Mouse (Mus musculus) CH12.LX (cell line): ENCODE data around the gene Prpsap2. TPM values are rescaled to one million over a fixed set of nuclear protein-coding genes. Genes with fewer than 3 reads are reported as not detected.

Experiments
- DNase-seq: peaks from one replicate; pipeline ENCODE4 v3.0.0-alpha.2; 2013; ENCODE audit errors: extremely low read depth
- H3K27ac ChIP-seq: 2 replicates; pipeline ENCODE4 v1.5.1; 2012; ENCODE audit warnings: low read depth, mild to moderate bottlenecking, control low read depth, moderate library complexity; ENCODE audit not compliant: insufficient read depth
- H3K27me3 ChIP-seq: replicated peaks from 2 replicates; pipeline ENCODE3; 2012; ENCODE audit warnings: inconsistent platforms
- H3K36me3 ChIP-seq, 2 experiments: replicated peaks in 1 of 2; 2 replicates each; pipeline versions ENCODE3 to v1.6.1; 2012; ENCODE audit warnings: inconsistent platforms in 1 of 2, low read length in 1 of 2, mild to moderate bottlenecking in 1 of 2, mixed read lengths in 1 of 2, moderate library complexity in 1 of 2; ENCODE audit not compliant: control insufficient read depth in 1 of 2, insufficient read depth in 1 of 2
- H3K4me1 ChIP-seq, 2 experiments: 2 replicates each; pipeline ENCODE4 v1.6.1; 2012; ENCODE audit warnings: inconsistent platforms in 1 of 2, moderate library complexity in 1 of 2; ENCODE audit not compliant: insufficient read depth in 2 of 2, control insufficient read depth in 1 of 2
- H3K4me2 ChIP-seq: 2 replicates; pipeline ENCODE4 v1.6.1; 2012; ENCODE audit warnings: low read depth, mild to moderate bottlenecking, control low read depth; ENCODE audit not compliant: poor library complexity, insufficient read depth, severe bottlenecking
- H3K4me3 ChIP-seq, 3 experiments: fragments of 150-350 bp in 1 of 3; sonication (generic) in 1 of 3; replicated peaks in 1 of 3; 2 replicates each; pipeline versions ENCODE3 to v1.5.1; 2011 to 2012; ENCODE audit warnings: low read depth in 2 of 3, low read length in 2 of 3, mild to moderate bottlenecking in 2 of 3, moderate library complexity in 2 of 3, control low read depth in 1 of 3, improper control_type of control experiment in 1 of 3, inconsistent platforms in 1 of 3, mixed read lengths in 1 of 3; ENCODE audit not compliant: poor library complexity in 1 of 3
- H3K79me2 ChIP-seq: replicated peaks from 2 replicates; pipeline ENCODE4 v1.6.1; 2012; ENCODE audit warnings: mild to moderate bottlenecking, moderate library complexity; ENCODE audit not compliant: control insufficient read depth, poor library complexity, insufficient read depth, severe bottlenecking; ENCODE audit errors: extremely low read depth
- H3K9ac ChIP-seq: 2 replicates; pipeline ENCODE4 v1.6.1; 2012; ENCODE audit warnings: low read depth, mild to moderate bottlenecking, control low read depth, moderate library complexity; ENCODE audit not compliant: insufficient read depth
- H3K9me3 ChIP-seq: replicated peaks from 2 replicates; pipeline ENCODE3; 2012; ENCODE audit warnings: low read length, inconsistent platforms, mixed read lengths
- BHLHE40 ChIP-seq: IDR thresholded peaks from 2 replicates; pipeline ENCODE4 v1.6.1; 2011; ENCODE audit warnings: mild to moderate bottlenecking, low read depth, low read length, improper control_type of control experiment
- CHD2 ChIP-seq: IDR thresholded peaks from 2 replicates; pipeline ENCODE4 v1.6.1; 2011; ENCODE audit warnings: low read length, improper control_type of control experiment
- CTCF ChIP-seq, 2 experiments: IDR thresholded peaks in 1 of 2; conservative IDR thresholded peaks in 1 of 2; 2 replicates each; pipeline ENCODE4 v1.5.1; 2011 to 2012; ENCODE audit warnings: low read depth in 2 of 2, low read length in 2 of 2, improper control_type of control experiment in 1 of 2, inconsistent platforms in 1 of 2, mild to moderate bottlenecking in 1 of 2, moderate library complexity in 1 of 2
- ELF1 ChIP-seq: IDR thresholded peaks from 2 replicates; pipeline ENCODE4 v1.6.1; 2014; ENCODE audit warnings: low read depth, mild to moderate bottlenecking, inconsistent platforms, low read length, improper control_type of control experiment
- EP300 ChIP-seq: IDR thresholded peaks from 2 replicates; pipeline ENCODE4 v1.6.1; 2011; ENCODE audit warnings: low read length, improper control_type of control experiment
- GABPA ChIP-seq: IDR thresholded peaks from 2 replicates; pipeline ENCODE4 v1.6.1; 2012; ENCODE audit warnings: low read depth, low read length, improper control_type of control experiment, inconsistent platforms; ENCODE audit not compliant: insufficient replicate concordance
- JUN ChIP-seq: IDR thresholded peaks from 2 replicates; pipeline ENCODE4 v1.6.1; 2011; ENCODE audit warnings: low read depth, mild to moderate bottlenecking, low read length, improper control_type of control experiment, moderate library complexity; ENCODE audit not compliant: insufficient read depth
- JUND ChIP-seq: conservative IDR thresholded peaks from 2 replicates; pipeline ENCODE4 v1.6.1; 2011; ENCODE audit warnings: low read depth, low read length, improper control_type of control experiment
- KAT2A ChIP-seq: IDR thresholded peaks from 2 replicates; pipeline ENCODE4 v1.6.1; 2012; ENCODE audit warnings: low read length, improper control_type of control experiment, inconsistent platforms; ENCODE audit not compliant: insufficient replicate concordance
- MAX ChIP-seq: IDR thresholded peaks from 2 replicates; pipeline ENCODE4 v1.6.1; 2011; ENCODE audit warnings: low read length, improper control_type of control experiment
- MEF2A ChIP-seq: IDR thresholded peaks from 2 replicates; pipeline ENCODE4 v1.6.1; 2014; ENCODE audit warnings: low read depth, mild to moderate bottlenecking, inconsistent platforms, low read length, improper control_type of control experiment, borderline replicate concordance
- MXI1 ChIP-seq: IDR thresholded peaks from 2 replicates; pipeline ENCODE4 v1.6.1; 2011; ENCODE audit warnings: mild to moderate bottlenecking, low read depth, low read length, improper control_type of control experiment
- MYC ChIP-seq: IDR thresholded peaks from 2 replicates; pipeline ENCODE4 v1.6.1; 2011; ENCODE audit warnings: low read depth, mild to moderate bottlenecking, improper control_type of control experiment, low read length
- NELFE ChIP-seq: IDR thresholded peaks from 2 replicates; pipeline ENCODE4 v1.6.1; 2011; ENCODE audit warnings: low read depth, low read length, improper control_type of control experiment
- NRF1 ChIP-seq: IDR thresholded peaks from 2 replicates; pipeline ENCODE4 v1.6.1; 2014; ENCODE audit warnings: low read depth, mild to moderate bottlenecking, inconsistent platforms, low read length, improper control_type of control experiment, moderate library complexity
- PAX5 ChIP-seq: IDR thresholded peaks from 2 replicates; pipeline ENCODE4 v1.6.1; 2012; ENCODE audit warnings: low read length, inconsistent platforms, mixed read lengths
- POLR2A ChIP-seq: IDR thresholded peaks from 2 replicates; pipeline ENCODE4 v1.6.1; 2011; ENCODE audit warnings: low read depth, mild to moderate bottlenecking, improper control_type of control experiment, low read length
- RAD21 ChIP-seq: IDR thresholded peaks from 2 replicates; pipeline ENCODE4 v1.6.1; 2011; ENCODE audit warnings: low read depth, mild to moderate bottlenecking, low read length, improper control_type of control experiment, moderate library complexity
- RCOR1 ChIP-seq: conservative IDR thresholded peaks from 2 replicates; pipeline ENCODE4 v1.6.1; 2012; ENCODE audit warnings: low read depth, mild to moderate bottlenecking, inconsistent platforms, low read length, improper control_type of control experiment
- TBP ChIP-seq: conservative IDR thresholded peaks from 2 replicates; pipeline ENCODE4 v1.6.1; 2011; ENCODE audit warnings: low read depth, low read length, improper control_type of control experiment
- TCF12 ChIP-seq: IDR thresholded peaks from 2 replicates; pipeline ENCODE4 v1.6.1; 2014; ENCODE audit warnings: low read depth, mild to moderate bottlenecking, inconsistent platforms, low read length, improper control_type of control experiment
- ZC3H11A ChIP-seq: IDR thresholded peaks from 2 replicates; pipeline ENCODE4 v1.6.1; 2012; ENCODE audit warnings: low read depth, mild to moderate bottlenecking, inconsistent platforms, low read length, improper control_type of control experiment
- ZMIZ1 ChIP-seq: IDR thresholded peaks from 2 replicates; pipeline ENCODE4 v1.6.1; 2012; ENCODE audit warnings: low read depth, mild to moderate bottlenecking, inconsistent platforms, low read length, improper control_type of control experiment
- ZNF384 ChIP-seq: IDR thresholded peaks from 2 replicates; pipeline ENCODE4 v1.6.1; 2012; ENCODE audit warnings: low read depth, low read length, improper control_type of control experiment, inconsistent platforms
- dilution Hi-C: fragments of 300-500 bp; cut with MboI; formaldehyde crosslinking; loops from 2 replicates; pipeline ENCODE4 v1.14.3; 2020; ENCODE audit warnings: low sequenced_read_pairs; ENCODE audit not compliant: extremely low pct_unique_long_range_greater_than_20kb, extremely low pct_ligation_motif_present
- in situ Hi-C: fragments of 300-500 bp; cut with MboI; formaldehyde crosslinking; loops from 3 replicates; pipeline ENCODE4 v1.14.3; 2019; ENCODE audit warnings: low sequenced_read_pairs, low pct_ligation_motif_present, low pct_unique_long_range_greater_than_20kb, mixed read lengths
- polyA plus RNA-seq: library from polyadenylated mRNA; unstranded; fragments of >175 nt; gene quantifications from 2 replicates; pipeline ENCODE4 v1.2.1, GENCODE M21; 2012; ENCODE audit warnings: low read depth; ENCODE audit not compliant: insufficient read length
- total RNA-seq, 2 experiments: library from RNA; depleted of rRNA; stranded (reverse); fragments of 300-350 nt in 1 of 2; fragments of >200 nt in 1 of 2; gene quantifications; 2 replicates each; pipeline ENCODE4 v1.2.3; 2012 to 2014

Gene Prpsap2
- total and polyA plus RNA-seq, 3 experiments, result 67.5 to 150 (median 85.6) TPM

DNA sequence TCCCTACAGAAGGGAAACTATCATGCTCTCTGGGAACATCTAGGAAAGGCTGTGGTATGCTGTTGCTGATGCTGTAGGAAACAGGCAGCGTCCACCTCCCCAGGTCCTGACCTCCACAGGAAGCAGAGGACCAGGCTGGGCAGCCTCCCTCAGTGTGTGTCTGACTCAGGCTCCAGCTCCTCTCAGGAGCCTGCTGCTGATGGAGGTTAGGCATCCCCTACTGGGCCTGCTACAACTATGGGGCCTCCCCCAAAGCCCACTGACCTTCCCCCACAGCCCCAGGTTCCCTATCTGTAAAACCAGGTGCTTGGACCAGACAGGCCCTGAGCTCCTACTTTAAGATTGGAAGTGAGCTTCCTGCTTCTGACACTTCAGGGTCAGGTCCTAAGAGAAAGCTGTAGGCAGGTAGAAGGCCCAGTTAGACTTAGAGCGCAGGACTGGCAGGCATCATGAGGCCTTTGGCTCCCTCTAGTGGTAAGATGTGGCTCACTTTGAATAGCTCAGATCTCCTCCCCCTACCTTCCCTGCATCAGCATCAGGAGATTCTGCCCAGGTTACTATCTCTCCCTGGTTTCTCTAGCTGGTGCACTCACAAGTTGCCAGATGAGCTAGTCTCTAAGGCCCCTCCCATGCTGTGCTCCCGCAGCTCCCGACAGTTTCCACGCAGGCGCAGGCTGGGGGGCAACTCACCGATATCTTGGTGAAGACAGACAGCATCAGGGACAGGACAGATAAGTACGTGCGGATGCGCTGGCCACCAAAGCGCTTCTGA, 47.4 kb downstream of the Prpsap2 start (continued):
- no peak; the same call in 1 of the 2 replicates for TF ChIP-seq RCOR1
- peak; percentile 48; the same call in 1 of the 2 replicates for TF ChIP-seq NRF1
- peak; percentile 99 for TF ChIP-seq ZC3H11A
- TF ChIP-seq PAX5, result no peak
- no peak for TF ChIP-seq GABPA
- peak; percentile 71; the same call in 1 of the 2 replicates for TF ChIP-seq MEF2A
- TF ChIP-seq JUN, result no peak
- 0 out of 2 replicates have a peak, but pooled peaks have one; percentile 43 for TF ChIP-seq TBP
- TF ChIP-seq MYC, result peak; percentile 79
- peak; percentile 100 for TF ChIP-seq RAD21
- TF ChIP-seq ZMIZ1, result no peak
- TF ChIP-seq EP300, result no peak
- TF ChIP-seq POLR2A, result peak; percentile 35; the same call in 1 of the 2 replicates
- TF ChIP-seq CTCF (conservative IDR thresholded peaks at IDR 0.05 in 1 of 2, IDR thresholded peaks at IDR 0.05 in 1 of 2; ENCODE audit: low read depth in 2 of 2, low read length in 2 of 2), result peak; percentile 95 to 99
- TF ChIP-seq KAT2A, result no peak

DNA sequence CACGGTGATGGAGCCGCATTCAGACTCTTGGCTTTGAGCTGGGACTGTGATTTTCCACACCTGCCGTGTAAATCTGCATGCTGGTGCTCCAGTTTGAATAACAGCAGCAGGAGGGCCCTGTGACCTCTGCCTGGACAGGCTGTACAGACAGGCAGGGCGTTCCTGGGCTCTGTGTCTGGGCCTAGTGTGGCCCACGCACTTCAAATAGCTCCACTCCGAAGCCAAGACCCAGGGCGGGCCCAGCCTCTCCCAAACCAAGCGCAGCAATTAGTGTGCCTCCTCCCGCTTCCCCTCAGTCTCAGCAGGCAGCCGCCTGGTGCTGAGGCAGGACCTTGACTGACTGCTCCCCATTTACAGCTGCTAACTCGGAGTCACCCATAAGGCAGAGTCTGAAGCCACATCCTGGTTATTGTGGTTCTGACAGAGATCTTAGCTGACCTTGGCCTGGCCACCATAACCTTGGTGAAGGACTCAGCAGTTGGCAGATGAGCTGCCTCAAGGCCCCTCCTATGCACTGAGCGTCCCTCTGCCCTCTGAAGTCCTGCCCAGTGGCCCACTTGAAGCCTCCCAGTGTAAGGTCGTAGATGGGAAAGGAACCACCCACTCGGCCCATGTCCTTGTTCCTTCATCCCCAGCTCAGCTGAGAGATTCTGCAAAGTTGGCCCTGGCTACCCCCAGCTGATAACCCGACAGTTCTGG, 48.6 kb downstream of the Prpsap2 start:
- Histone ChIP-seq H3K36me3 (peaks cover 3 to 4% of the 10 kb centered on the region in 2 experiments), H3K4me3 (no peak overlapping the region), H3K4me2 (no peak overlapping the region)
- TF ChIP-seq PAX5 (no peak), MAX (no peak), CHD2 (no peak), MYC (no peak), EP300 (no peak), ZNF384 (no peak), JUND (no peak), MXI1 (no peak), NELFE (no peak), KAT2A (no peak), TCF12 (no peak), RCOR1 (no peak), ELF1 (no peak), NRF1 (no peak), ZC3H11A (no peak), BHLHE40 (no peak)
- TF ChIP-seq, all 38 proteins: peak for 0
- H3K27ac ChIP-seq, result no peak overlapping the region
- H3K79me2 ChIP-seq, result no peaks in the 10 kb centered on the region
- no peaks in the 10 kb centered on the region for H3K9me3 ChIP-seq
- no peaks in the 10 kb centered on the region for H3K27me3 ChIP-seq
- H3K4me1 ChIP-seq, result peaks cover 39 to 69% of the 10 kb centered on the region in 2 experiments
- no peak overlapping the region for H3K9ac ChIP-seq
- DNase-seq, result no peak
- in situ Hi-C loops (no loop called here), dilution Hi-C loops (no loop called here)
